In genomic region chr1:170610289-170610688, GRCm38 (mm10) we compare ENCODE assay signal across 18 mouse cellular contexts. TPM values are rescaled to one million over a fixed set of nuclear protein-coding genes. Genes with fewer than 3 reads are reported as not detected.
A peak's percentile ranks its signal among the peaks of the same experiment; 100 is the strongest.
DNase-seq lines count a peak whose midpoint lies in the region; ATAC-seq and TF ChIP-seq lines count a peak whose summit lies in the region.
"Had no signal": no experiment of that assay in that cellular context is flagged by ENCODE, and none has a peak within 500 bp of the region (broad histone marks: within the 10 kb centered on the region; RNA-seq: fewer than 3 reads in every experiment).

No protein-coding gene starts in this region.

- peak; percentile 83 for ATAC-seq in kidney, embryonic 15.5 days (replicated peaks; ENCODE audit: low FRiP score)
- peak; percentile 60 for ATAC-seq in common myeloid progenitor, adult 5-6 weeks (replicated peaks; ENCODE audit: low read depth, poor library complexity, severe bottlenecking)
- ATAC-seq in liver, embryonic 14.5 days (ENCODE audit: insufficient read depth) = peak; percentile 99
- peak; percentile 94 for ATAC-seq in stomach, embryonic 15.5 days (ENCODE audit: insufficient read depth, low FRiP score, low read depth)
- ATAC-seq: forebrain, embryonic 13.5 days had no signal

- H3K4me2 ChIP-seq in kidney, embryonic 15.5 days = no peak overlapping the region
- H3K4me2 ChIP-seq in liver, embryonic 14.5 days (ENCODE audit: low read depth) = peak overlapping the region; percentile 55
- H3K4me2 ChIP-seq in stomach, embryonic 15.5 days = no peak overlapping the region
- H3K4me2 ChIP-seq: embryonic facial prominence, embryonic 13.5 days; forebrain, embryonic 13.5 days; heart, embryonic 15.5 days; hindbrain, embryonic 15.5 days had no signal

- no peaks in the 10 kb centered on the region for H3K36me3 ChIP-seq in kidney, embryonic 15.5 days
- no peaks in the 10 kb centered on the region for H3K36me3 ChIP-seq in liver, embryonic 14.5 days (replicated peaks; ENCODE audit: control insufficient read depth, insufficient read depth, low read depth)
- no peaks in the 10 kb centered on the region for H3K36me3 ChIP-seq in stomach, embryonic 15.5 days
- H3K36me3 ChIP-seq: embryonic facial prominence, embryonic 13.5 days; heart, embryonic 15.5 days; hindbrain, embryonic 15.5 days had no signal

- no peaks in the 10 kb centered on the region for H3K27me3 ChIP-seq in kidney, embryonic 15.5 days
- no peaks in the 10 kb centered on the region for H3K27me3 ChIP-seq in liver, embryonic 14.5 days (ENCODE audit: control insufficient read depth, insufficient read depth, low read length)
- H3K27me3 ChIP-seq in stomach, embryonic 15.5 days (replicated peaks) = no peaks in the 10 kb centered on the region
- H3K27me3 ChIP-seq: embryonic facial prominence, embryonic 13.5 days; forebrain, embryonic 13.5 days; heart, embryonic 15.5 days; hindbrain, embryonic 15.5 days had no signal

- DNase-seq in kidney, adult 18-20 months = no peak
- peak; percentile 88 to 90 (median 88) for DNase-seq in liver, embryonic 14.5 days (ENCODE audit: low read depth in 3 of 3, low spot score in 3 of 3)
- no peak for DNase-seq in embryo, embryonic 10.5 days (ENCODE audit: low spot score)
- no peak for DNase-seq in MN1 (ENCODE audit: low spot score)
- DNase-seq in cerebellum, adult 9-10 months = no peak
- DNase-seq: cerebellum, postnatal 14 days; gastrocnemius, adult 2 months; lung, adult 18-20 months; retina, postnatal 1 day; thymus, adult 2 months had no signal

- H3K9me3 ChIP-seq in kidney, embryonic 15.5 days (replicated peaks) = no peaks in the 10 kb centered on the region
- H3K9me3 ChIP-seq in liver, embryonic 14.5 days (ENCODE audit: control insufficient read depth, low read length) = no peaks in the 10 kb centered on the region
- no peaks in the 10 kb centered on the region for H3K9me3 ChIP-seq in stomach, embryonic 15.5 days
- H3K9me3 ChIP-seq: embryonic facial prominence, embryonic 13.5 days; forebrain, embryonic 13.5 days; heart, embryonic 15.5 days; hindbrain, embryonic 15.5 days had no signal

- H3K4me1 ChIP-seq in kidney, embryonic 15.5 days = no peaks in the 10 kb centered on the region
- H3K4me1 ChIP-seq in liver, embryonic 14.5 days (replicated peaks; ENCODE audit: control insufficient read depth in 2 of 2, insufficient read depth in 2 of 2, low read length in 1 of 2) = peaks cover 35 to 38% of the 10 kb centered on the region in 2 experiments
- H3K4me1 ChIP-seq in stomach, embryonic 15.5 days = 0 out of 2 replicates have a peak, but pooled peaks cover 2% of the 10 kb centered on the region
- H3K4me1 ChIP-seq: hindbrain, embryonic 15.5 days had no signal

- no peak overlapping the region for H3K4me3 ChIP-seq in kidney, embryonic 15.5 days (replicated peaks)
- no peak overlapping the region for H3K4me3 ChIP-seq in liver, embryonic 14.5 days (ENCODE audit: insufficient read depth in 1 of 2, low read depth in 2 of 2, low read length in 2 of 2)
- H3K4me3 ChIP-seq in stomach, embryonic 15.5 days (replicated peaks) = no peak overlapping the region
- H3K4me3 ChIP-seq: embryonic facial prominence, embryonic 13.5 days; forebrain, embryonic 13.5 days; gastrocnemius, adult 2 months; heart, embryonic 15.5 days; hindbrain, embryonic 15.5 days had no signal

- no peak overlapping the region for H3K9ac ChIP-seq in kidney, embryonic 15.5 days
- H3K9ac ChIP-seq in liver, embryonic 14.5 days (replicated peaks) = peak overlapping the region; percentile 58
- H3K9ac ChIP-seq in stomach, embryonic 15.5 days = no peak overlapping the region
- H3K9ac ChIP-seq: embryonic facial prominence, embryonic 13.5 days; forebrain, embryonic 13.5 days; heart, embryonic 15.5 days; hindbrain, embryonic 15.5 days had no signal

- TF ChIP-seq CTCF in liver, embryonic 14.5 days (IDR thresholded peaks at IDR 0.05; ENCODE audit: low read depth) = no peak

- no peak overlapping the region for H3K27ac ChIP-seq in kidney, embryonic 15.5 days
- peak overlapping the region; percentile 96 for H3K27ac ChIP-seq in liver, embryonic 14.5 days
- H3K27ac ChIP-seq in stomach, embryonic 15.5 days = no peak overlapping the region
- H3K27ac ChIP-seq: embryonic facial prominence, embryonic 13.5 days; forebrain, embryonic 13.5 days; gastrocnemius, adult 2 months; heart, embryonic 15.5 days; hindbrain, embryonic 15.5 days had no signal

- TF ChIP-seq EP300 in liver, embryonic 14.5 days (IDR thresholded peaks at IDR 0.05; ENCODE audit: low read depth) = peak; percentile 95

- WGBS in kidney, embryonic 15.5 days = 79% methylated on average over 3 of the region's 3 CpGs
- WGBS in liver, embryonic 14.5 days (ENCODE audit: insufficient replicate concordance) = 12% methylated on average over 3 of the region's 3 CpGs
- WGBS in stomach, embryonic 15.5 days = 65% methylated on average over 3 of the region's 3 CpGs

RNA-seq across cellular contexts. Expression of gene Nos1ap, which starts 20.6 kb away (rescaled TPM):
- 17.7 and 18.2 TPM in 2 replicates for polyA plus RNA-seq in kidney, embryonic 15.5 days (2015; fragmentation: Nextera tagmentation; extraction: Ambion mirVana)
- 9.5 and 13.7 TPM in 2 replicates for total RNA-seq in common myeloid progenitor, adult 5-6 weeks (2017)
- 1.8 and 2.6 TPM in 2 replicates for polyA plus RNA-seq in liver, embryonic 14.5 days (2012; rRNA removed)
- 2.2 and 3.8 TPM in 2 replicates for polyA plus RNA-seq in liver, embryonic 14.5 days (2014; fragmentation: Nextera tagmentation; extraction: Ambion mirVana)
- polyA plus RNA-seq in stomach, embryonic 15.5 days (2015; fragmentation: Nextera tagmentation; extraction: Ambion mirVana) = 14.7 and 15.5 TPM in 2 replicates

RNA-seq across cellular contexts. Expression of gene Olfml2b, which starts 34.0 kb away (rescaled TPM):
- 10.9 and 12.0 TPM in 2 replicates for polyA plus RNA-seq in kidney, embryonic 15.5 days (2015; fragmentation: Nextera tagmentation; extraction: Ambion mirVana)
- total RNA-seq in common myeloid progenitor, adult 5-6 weeks (2017) = 0.27 and 0.68 TPM in 2 replicates
- 0.73 and 0.74 TPM in 2 replicates for polyA plus RNA-seq in liver, embryonic 14.5 days (2012; rRNA removed)
- polyA plus RNA-seq in liver, embryonic 14.5 days (2014; fragmentation: Nextera tagmentation; extraction: Ambion mirVana) = 1.1 and 1.2 TPM in 2 replicates
- 30.7 and 38.5 TPM in 2 replicates for polyA plus RNA-seq in stomach, embryonic 15.5 days (2015; fragmentation: Nextera tagmentation; extraction: Ambion mirVana)
- total RNA-seq: monocyte, adult 5-6 weeks had no signal

Comparison
In these comparisons a context has a peak if more than half of its experiments do, and no peak if none do; other contexts are left out.
1. DNase-seq: peak in liver, embryonic 14.5 days (3 of 3); none in kidney, adult 18-20 months (single experiment), embryo, embryonic 10.5 days (single experiment), MN1 (single experiment) and cerebellum, adult 9-10 months (single experiment).
2. Peak in every context shown above with its lines, with median percentiles within 50 percentile points of each other: ATAC-seq.